Mouse (Mus musculus): ENCODE measurements around the gene Pi4k2a. TPM values are rescaled to one million over a fixed set of nuclear protein-coding genes. Genes with fewer than 3 reads are reported as not detected.
A peak's percentile ranks its signal among the peaks of the same experiment; 100 is the strongest.

The Pi4k2a gene
- polyA plus RNA-seq, 1 experiment from 2014 or later, result 39.0 TPM

GRCm38 (mm10) chr19:42058426-42058825 lies 31.8 kb upstream of the Pi4k2a start:
- H3K4me1 ChIP-seq (replicated peaks; ENCODE audit: control insufficient read depth, insufficient read depth, low read length), result no peaks in the 10 kb centered on the region
- WGBS, result 80% methylated on average over 7 of the region's 7 CpGs
- no peak for ATAC-seq (ENCODE audit: low FRiP score)
- H3K27me3 ChIP-seq (ENCODE audit: control insufficient read depth, insufficient read depth, low read length), result no peaks in the 10 kb centered on the region
- H3K4me3 ChIP-seq (replicated peaks; ENCODE audit: low read length), result no peak overlapping the region
- H3K4me2 ChIP-seq (replicated peaks), result no peak overlapping the region
- no peak for DNase-seq (ENCODE audit: low spot score)
- no peaks in the 10 kb centered on the region for H3K9me3 ChIP-seq (ENCODE audit: control insufficient read depth, low read length)
- no peak overlapping the region for H3K9ac ChIP-seq
- no peaks in the 10 kb centered on the region for H3K36me3 ChIP-seq (replicated peaks; ENCODE audit: control insufficient read depth, insufficient read depth)
- H3K27ac ChIP-seq, result no peak overlapping the region

- DNase-seq (ENCODE audit: low spot score) (no peak), ATAC-seq (ENCODE audit: low FRiP score) (no peak)
- no peak overlapping the region for H3K9ac ChIP-seq
- H3K27ac ChIP-seq, result no peak overlapping the region
- H3K4me2 ChIP-seq (replicated peaks), result no peak overlapping the region
- no peaks in the 10 kb centered on the region for H3K27me3 ChIP-seq (ENCODE audit: control insufficient read depth, insufficient read depth, low read length)
- H3K4me3 ChIP-seq (replicated peaks; ENCODE audit: low read length), result no peak overlapping the region
- no peaks in the 10 kb centered on the region for H3K36me3 ChIP-seq (replicated peaks; ENCODE audit: control insufficient read depth, insufficient read depth)
- WGBS, result 90% methylated on average over 7 of the region's 7 CpGs
- H3K9me3 ChIP-seq (ENCODE audit: control insufficient read depth, low read length), result no peaks in the 10 kb centered on the region
- H3K4me1 ChIP-seq (replicated peaks; ENCODE audit: control insufficient read depth, insufficient read depth, low read length), result no peaks in the 10 kb centered on the region
Observed at GRCm38 (mm10) chr19:42061443-42061842, 28.8 kb upstream of the Pi4k2a start.

GRCm38 (mm10) chr19:42068441-42069240 lies 21.6 kb upstream of the Pi4k2a start:
- H3K4me3 ChIP-seq (replicated peaks; ENCODE audit: low read length), result no peak overlapping the region
- 83% methylated on average over 11 of the region's 11 CpGs for WGBS
- H3K27ac ChIP-seq, result no peak overlapping the region
- H3K9ac ChIP-seq, result no peak overlapping the region
- 0 out of 2 replicates have a peak, but pooled peaks cover 2% of the 10 kb centered on the region for H3K36me3 ChIP-seq (replicated peaks; ENCODE audit: control insufficient read depth, insufficient read depth)
- no peak overlapping the region for H3K4me2 ChIP-seq (replicated peaks)
- ATAC-seq (ENCODE audit: low FRiP score), result no peak
- no peaks in the 10 kb centered on the region for H3K4me1 ChIP-seq (replicated peaks; ENCODE audit: control insufficient read depth, insufficient read depth, low read length)
- no peak for DNase-seq (ENCODE audit: low spot score)
- no peaks in the 10 kb centered on the region for H3K27me3 ChIP-seq (ENCODE audit: control insufficient read depth, insufficient read depth, low read length)
- no peaks in the 10 kb centered on the region for H3K9me3 ChIP-seq (ENCODE audit: control insufficient read depth, low read length)

GRCm38 (mm10) chr19:42069241-42069525 lies 21.1 kb upstream of the Pi4k2a start:
- Histone ChIP-seq H3K4me2 (replicated peaks) (no peak overlapping the region), H3K9ac (no peak overlapping the region), H3K4me1 (replicated peaks; ENCODE audit: control insufficient read depth, insufficient read depth, low read length) (no peaks in the 10 kb centered on the region), H3K27me3 (ENCODE audit: control insufficient read depth, insufficient read depth, low read length) (no peaks in the 10 kb centered on the region), H3K9me3 (ENCODE audit: control insufficient read depth, low read length) (no peaks in the 10 kb centered on the region), H3K27ac (no peak overlapping the region), H3K36me3 (replicated peaks; ENCODE audit: control insufficient read depth, insufficient read depth) (peaks cover 8% of the 10 kb centered on the region; the same call in 1 of the 2 replicates), H3K4me3 (replicated peaks; ENCODE audit: low read length) (no peak overlapping the region)
- WGBS, result 59% methylated on average over 6 of the region's 6 CpGs
- peak; percentile 41 for DNase-seq (ENCODE audit: low spot score)
- ATAC-seq (ENCODE audit: low FRiP score), result no peak

GRCm38 (mm10) chr19:42071221-42071620 lies 19.0 kb upstream of the Pi4k2a start:
- H3K4me1 ChIP-seq (replicated peaks; ENCODE audit: control insufficient read depth, insufficient read depth, low read length), result no peaks in the 10 kb centered on the region
- no peak overlapping the region for H3K9ac ChIP-seq
- ATAC-seq (ENCODE audit: low FRiP score) (no peak), DNase-seq (ENCODE audit: low spot score) (no peak)
- H3K27me3 ChIP-seq (ENCODE audit: control insufficient read depth, insufficient read depth, low read length), result no peaks in the 10 kb centered on the region
- no peak overlapping the region for H3K27ac ChIP-seq
- no peaks in the 10 kb centered on the region for H3K9me3 ChIP-seq (ENCODE audit: control insufficient read depth, low read length)
- WGBS, result 76% methylated on average over 7 of the region's 7 CpGs
- H3K4me2 ChIP-seq (replicated peaks), result no peak overlapping the region
- no peak overlapping the region for H3K4me3 ChIP-seq (replicated peaks; ENCODE audit: low read length)
- peaks cover 28% of the 10 kb centered on the region for H3K36me3 ChIP-seq (replicated peaks; ENCODE audit: control insufficient read depth, insufficient read depth)

- 83% methylated on average over 15 of the region's 15 CpGs for WGBS
Observed at GRCm38 (mm10) chr19:42071886-42072608, 18.2 kb upstream of the Pi4k2a start.

GRCm38 (mm10) chr19:42072802-42073201 lies 17.5 kb upstream of the Pi4k2a start:
- no peak overlapping the region for H3K4me2 ChIP-seq (replicated peaks)
- no peaks in the 10 kb centered on the region for H3K9me3 ChIP-seq (ENCODE audit: control insufficient read depth, low read length)
- H3K9ac ChIP-seq, result no peak overlapping the region
- WGBS, result 88% methylated on average over 7 of the region's 7 CpGs
- H3K36me3 ChIP-seq (replicated peaks; ENCODE audit: control insufficient read depth, insufficient read depth), result peaks cover 40% of the 10 kb centered on the region
- ATAC-seq (ENCODE audit: low FRiP score) (no peak), DNase-seq (ENCODE audit: low spot score) (no peak)
- no peak overlapping the region for H3K27ac ChIP-seq
- no peaks in the 10 kb centered on the region for H3K4me1 ChIP-seq (replicated peaks; ENCODE audit: control insufficient read depth, insufficient read depth, low read length)
- no peak overlapping the region for H3K4me3 ChIP-seq (replicated peaks; ENCODE audit: low read length)
- no peaks in the 10 kb centered on the region for H3K27me3 ChIP-seq (ENCODE audit: control insufficient read depth, insufficient read depth, low read length)

More at GRCm38 (mm10) chr19:42071886-42072608, 18.2 kb upstream of the Pi4k2a start:
- ATAC-seq (ENCODE audit: low FRiP score), result no peak
- H3K27me3 ChIP-seq (ENCODE audit: control insufficient read depth, insufficient read depth, low read length), result no peaks in the 10 kb centered on the region
- H3K36me3 ChIP-seq (replicated peaks; ENCODE audit: control insufficient read depth, insufficient read depth), result peaks cover 37% of the 10 kb centered on the region
- H3K9me3 ChIP-seq (ENCODE audit: control insufficient read depth, low read length), result no peaks in the 10 kb centered on the region
- no peak overlapping the region for H3K9ac ChIP-seq
- no peak overlapping the region for H3K27ac ChIP-seq
- H3K4me3 ChIP-seq (replicated peaks; ENCODE audit: low read length), result no peak overlapping the region
- no peak for DNase-seq (ENCODE audit: low spot score)
- no peaks in the 10 kb centered on the region for H3K4me1 ChIP-seq (replicated peaks; ENCODE audit: control insufficient read depth, insufficient read depth, low read length)
- H3K4me2 ChIP-seq (replicated peaks), result no peak overlapping the region

- no peaks in the 10 kb centered on the region for H3K4me1 ChIP-seq (replicated peaks; ENCODE audit: control insufficient read depth, insufficient read depth, low read length)
- ATAC-seq (ENCODE audit: low FRiP score) (no peak), DNase-seq (ENCODE audit: low spot score) (no peak)
- no peaks in the 10 kb centered on the region for H3K27me3 ChIP-seq (ENCODE audit: control insufficient read depth, insufficient read depth, low read length)
- no peak overlapping the region for H3K9ac ChIP-seq
- H3K4me3 ChIP-seq (replicated peaks; ENCODE audit: low read length), result no peak overlapping the region
- WGBS, result 85% methylated on average over 2 of the region's 2 CpGs
- H3K9me3 ChIP-seq (ENCODE audit: control insufficient read depth, low read length), result no peaks in the 10 kb centered on the region
- no peak overlapping the region for H3K27ac ChIP-seq
- H3K4me2 ChIP-seq (replicated peaks), result no peak overlapping the region
- H3K36me3 ChIP-seq (replicated peaks; ENCODE audit: control insufficient read depth, insufficient read depth), result peaks cover 48% of the 10 kb centered on the region
Observed at GRCm38 (mm10) chr19:42075051-42075450, 15.2 kb upstream of the Pi4k2a start.

GRCm38 (mm10) chr19:42075992-42076391 lies 14.3 kb upstream of the Pi4k2a start:
- Histone ChIP-seq H3K9me3 (ENCODE audit: control insufficient read depth, low read length) (no peaks in the 10 kb centered on the region), H3K4me1 (replicated peaks; ENCODE audit: control insufficient read depth, insufficient read depth, low read length) (no peaks in the 10 kb centered on the region), H3K27ac (no peak overlapping the region), H3K27me3 (ENCODE audit: control insufficient read depth, insufficient read depth, low read length) (no peaks in the 10 kb centered on the region), H3K36me3 (replicated peaks; ENCODE audit: control insufficient read depth, insufficient read depth) (peaks cover 48% of the 10 kb centered on the region), H3K4me2 (replicated peaks) (no peak overlapping the region), H3K9ac (no peak overlapping the region), H3K4me3 (replicated peaks; ENCODE audit: low read length) (no peak overlapping the region)
- DNase-seq (ENCODE audit: low spot score), result no peak
- ATAC-seq (ENCODE audit: low FRiP score), result no peak
- 88% methylated on average over 16 of the region's 16 CpGs for WGBS

Data from hindbrain, embryonic 14.5 days (tissue).